Mouse (Mus musculus) liver, embryonic 14.5 days (tissue): ENCODE results near the gene Clec2d. TPM values are rescaled to one million over a fixed set of nuclear protein-coding genes. Genes with fewer than 3 reads are reported as not detected.

Experiments
- ATAC-seq: fragments of 200-750 bp; cut with Nextera tagmentation; 2 replicates; pipeline ENCODE4 v1.8.0; 2017; ENCODE audit warnings: moderate number of reproducible peaks, mild to moderate bottlenecking, moderate library complexity; ENCODE audit not compliant: insufficient read depth
- DNase-seq, 3 experiments: peaks; one replicate each; pipeline ENCODE4 v3.0.0-alpha.2; 2012 to 2013; ENCODE audit warnings: low read depth in 3 of 3, low spot score in 3 of 3
- H3K27ac ChIP-seq: fragments of 300-500 bp; sonication (generic); 2 replicates; pipeline ENCODE4 v1.5.1; 2014; ENCODE audit warnings: moderate library complexity, mild to moderate bottlenecking, control low read depth, inconsistent platforms
- H3K27me3 ChIP-seq: fragments of 300-500 bp; sonication (generic); 2 replicates; pipeline ENCODE4 v1.6.1; 2014; ENCODE audit warnings: mild to moderate bottlenecking, low read length, moderate library complexity; ENCODE audit not compliant: control insufficient read depth, insufficient read depth
- H3K36me3 ChIP-seq: fragments of 300-500 bp; sonication (generic); replicated peaks from 2 replicates; pipeline ENCODE4 v1.6.1; 2014; ENCODE audit warnings: low read depth; ENCODE audit not compliant: control insufficient read depth, insufficient read depth
- H3K4me1 ChIP-seq, 2 experiments: fragments of 200-500 bp in 1 of 2; fragments of 300-500 bp in 1 of 2; sonication (generic) in 1 of 2; replicated peaks; 2 replicates each; pipeline ENCODE4 v1.6.1; 2012 to 2014; ENCODE audit warnings: antibody characterized with exemption in 1 of 2, inconsistent platforms in 1 of 2, low read length in 1 of 2; ENCODE audit not compliant: control insufficient read depth in 2 of 2, insufficient read depth in 2 of 2
- H3K4me2 ChIP-seq: fragments of 300-500 bp; sonication (generic); 2 replicates; pipeline ENCODE4 v1.6.1; 2014; ENCODE audit warnings: low read depth, mild to moderate bottlenecking, control low read depth, moderate library complexity
- H3K4me3 ChIP-seq, 2 experiments: fragments of 200-500 bp in 1 of 2; fragments of 300-500 bp in 1 of 2; sonication (generic) in 1 of 2; 2 replicates each; pipeline ENCODE4 v1.5.1; 2012 to 2014; ENCODE audit warnings: low read depth in 2 of 2, low read length in 2 of 2, mild to moderate bottlenecking in 2 of 2, control low read depth in 1 of 2, inconsistent platforms in 1 of 2, moderate library complexity in 1 of 2; ENCODE audit not compliant: insufficient read depth in 1 of 2
- H3K9ac ChIP-seq: fragments of 300-500 bp; sonication (generic); replicated peaks from 2 replicates; pipeline ENCODE4 v1.6.1; 2014; ENCODE audit warnings: mild to moderate bottlenecking, control low read depth, moderate library complexity
- H3K9me3 ChIP-seq: fragments of 300-500 bp; sonication (generic); 2 replicates; pipeline ENCODE4 v1.6.1; 2016; ENCODE audit warnings: low read length, mixed read lengths; ENCODE audit not compliant: control insufficient read depth
- CTCF ChIP-seq: IDR thresholded peaks from 2 replicates; pipeline ENCODE4 v1.5.1; 2016; ENCODE audit warnings: antibody characterized with exemption, low read depth, control low read depth
- EP300 ChIP-seq: IDR thresholded peaks from 2 replicates; pipeline ENCODE4 v1.6.1; 2016; ENCODE audit warnings: antibody characterized with exemption, low read depth
- WGBS: fragments of 180-500 bp; shearing (Covaris S2); extraction: QIAGEN DNeasy Blood & Tissue Kit; methylation state at CpG from one replicate; pipeline ENCODE4 v1.1.7; 2014; ENCODE audit not compliant: insufficient replicate concordance; 5-methylcytosine and 5-hydroxymethylcytosine counted together
- polyA plus RNA-seq, 2 experiments: library from polyadenylated mRNA; depleted of rRNA in 1 of 2; stranded (reverse) in 1 of 2; unstranded in 1 of 2; fragments of >200 nt; fragmentation: Nextera tagmentation in 1 of 2; extraction: Ambion mirVana in 1 of 2; gene quantifications; 2 replicates each; pipeline versions ENCODE4 v1.2.1 to v1.2.3; 2012 to 2014

The Clec2d gene
- polyA plus RNA-seq, 2 experiments, result 0.22 to 6.6 TPM

DNA sequence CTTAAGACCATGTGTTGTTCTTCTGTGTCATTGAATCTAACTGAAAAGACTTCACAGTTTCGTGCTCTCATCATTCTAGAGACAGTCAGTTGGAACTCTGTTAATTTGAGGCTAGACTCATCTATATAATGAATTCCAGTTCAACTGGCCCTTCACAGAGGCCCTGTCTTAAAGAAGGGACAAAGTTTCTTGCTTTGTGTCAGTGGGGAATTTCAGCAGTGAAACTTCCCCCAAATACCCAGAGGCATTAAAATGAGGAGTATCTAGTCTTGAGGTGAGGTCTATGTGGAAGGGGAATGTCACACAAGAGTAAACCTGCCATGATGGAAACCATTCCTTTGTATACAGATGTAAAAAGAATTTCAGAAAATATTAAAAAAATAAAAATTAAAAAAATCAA is 21.9 kb downstream of the Clec2d start:
- Histone ChIP-seq H3K27me3 (no peaks in the 10 kb centered on the region), H3K4me1 (peaks cover 0 to 3% of the 10 kb centered on the region in 2 experiments; a peak in 1 of 4 replicates), H3K4me2 (no peak overlapping the region), H3K9me3 (no peaks in the 10 kb centered on the region), H3K27ac (no peak overlapping the region), H3K36me3 (no peaks in the 10 kb centered on the region), H3K4me3 (no peak overlapping the region), H3K9ac (no peak overlapping the region)
- DNase-seq (no peak), ATAC-seq (no peak)
- WGBS, result 81% methylated on average over 1 of the region's 1 CpGs
- no peak for TF ChIP-seq EP300

DNA sequence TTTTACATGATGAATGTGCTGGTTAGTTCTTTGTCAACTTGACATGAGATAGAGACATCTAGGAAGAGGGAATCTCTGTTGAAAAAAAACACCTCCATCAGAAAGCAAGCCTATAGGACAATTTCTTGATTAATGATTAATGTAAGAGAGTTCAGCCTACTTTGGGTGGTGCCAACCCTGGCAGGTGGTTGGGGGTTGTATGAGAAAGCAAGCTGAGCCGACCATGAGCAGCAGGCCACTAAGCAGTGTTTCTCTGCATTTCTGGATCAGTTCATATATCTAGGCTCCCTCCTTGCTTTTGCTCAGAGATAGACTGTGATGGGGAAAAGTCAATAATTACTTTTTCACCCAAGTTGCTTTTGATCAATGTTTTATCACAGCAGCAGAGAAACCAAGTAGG is 23.9 kb downstream of the Clec2d start:
- Histone ChIP-seq H3K9ac (no peak overlapping the region), H3K27me3 (no peaks in the 10 kb centered on the region), H3K4me3 (no peak overlapping the region), H3K27ac (no peak overlapping the region), H3K4me2 (no peak overlapping the region), H3K36me3 (no peaks in the 10 kb centered on the region), H3K9me3 (no peaks in the 10 kb centered on the region), H3K4me1 (peaks cover 0 to 3% of the 10 kb centered on the region in 2 experiments; a peak in 1 of 4 replicates)
- DNase-seq (no peak), ATAC-seq (no peak)
- TF ChIP-seq EP300, result no peak
- no peak for TF ChIP-seq CTCF
- 56% methylated on average over 1 of the region's 1 CpGs for WGBS

DNA sequence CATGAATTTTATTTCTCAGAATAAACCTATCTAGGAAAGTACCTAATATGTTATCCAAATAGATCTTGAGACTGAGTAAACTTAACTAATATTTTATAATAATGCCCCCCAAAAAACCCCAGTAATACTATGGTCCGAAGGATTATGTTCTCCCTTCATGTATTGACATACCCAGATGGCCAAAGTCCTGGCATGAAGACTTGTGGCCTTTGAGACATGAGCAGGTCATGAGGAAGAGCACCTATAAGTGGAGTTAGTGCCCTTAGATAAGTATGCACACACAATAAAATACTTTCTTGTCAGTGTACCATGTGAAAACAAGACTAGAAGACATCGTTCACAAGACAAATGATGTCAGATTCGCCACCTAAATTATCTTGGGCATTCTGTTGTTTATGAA is 24.4 kb downstream of the Clec2d start:
- no peaks in the 10 kb centered on the region for H3K9me3 ChIP-seq

DNA sequence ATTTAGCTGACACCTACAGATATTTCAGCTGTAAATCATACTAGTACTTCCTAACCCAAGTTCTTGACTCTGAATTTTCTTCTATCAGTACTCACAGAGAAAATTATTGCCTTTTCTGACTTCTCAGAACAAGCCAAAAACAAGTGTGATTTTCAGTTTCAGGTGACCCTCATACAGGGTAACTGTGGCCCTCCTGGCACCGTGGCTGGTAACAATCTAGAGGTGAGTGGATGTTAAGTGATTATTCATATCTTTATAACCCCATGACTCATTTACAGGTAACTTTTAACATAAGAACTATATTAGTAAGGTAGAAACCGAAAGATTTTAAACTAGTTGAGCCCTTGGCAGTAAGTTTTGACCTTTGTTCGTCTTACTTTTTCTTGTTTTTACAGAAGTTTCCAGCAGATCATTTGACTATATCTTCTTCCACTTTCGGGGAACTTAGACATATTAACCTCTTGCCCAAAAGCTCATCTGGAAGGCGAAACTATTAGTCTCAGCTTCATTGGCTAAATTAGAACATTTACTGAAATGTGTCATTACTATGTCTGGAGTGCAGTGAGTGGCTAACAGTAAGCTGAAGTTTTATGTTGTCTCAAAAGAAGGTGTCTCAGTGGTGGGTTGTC is 28.6 kb downstream of the Clec2d start:
- peaks cover 0 to 2% of the 10 kb centered on the region in 2 experiments; a peak in 2 of 4 replicates for H3K4me1 ChIP-seq
- no peak overlapping the region for H3K9ac ChIP-seq
- DNase-seq (no peak), ATAC-seq (no peak)
- no peak overlapping the region for H3K4me3 ChIP-seq
- no peaks in the 10 kb centered on the region for H3K27me3 ChIP-seq
- H3K9me3 ChIP-seq, result no peaks in the 10 kb centered on the region
- no peaks in the 10 kb centered on the region for H3K36me3 ChIP-seq
- 67% methylated on average over 5 of the region's 5 CpGs for WGBS
- H3K27ac ChIP-seq, result no peak overlapping the region
- no peak for TF ChIP-seq EP300
- no peak for TF ChIP-seq CTCF
- no peak overlapping the region for H3K4me2 ChIP-seq

More for the DNA sequence above, 24.4 kb downstream of the Clec2d start:
- no peak overlapping the region for H3K4me3 ChIP-seq
- no peak overlapping the region for H3K9ac ChIP-seq
- H3K4me1 ChIP-seq, result peaks cover 0 to 3% of the 10 kb centered on the region in 2 experiments; a peak in 1 of 4 replicates
- H3K4me2 ChIP-seq, result no peak overlapping the region
- H3K27ac ChIP-seq, result no peak overlapping the region
- DNase-seq (no peak), ATAC-seq (no peak)
- TF ChIP-seq EP300 (no peak), CTCF (no peak)
- H3K36me3 ChIP-seq, result no peaks in the 10 kb centered on the region
- 69% methylated on average over 3 of the region's 3 CpGs for WGBS
- no peaks in the 10 kb centered on the region for H3K27me3 ChIP-seq

DNA sequence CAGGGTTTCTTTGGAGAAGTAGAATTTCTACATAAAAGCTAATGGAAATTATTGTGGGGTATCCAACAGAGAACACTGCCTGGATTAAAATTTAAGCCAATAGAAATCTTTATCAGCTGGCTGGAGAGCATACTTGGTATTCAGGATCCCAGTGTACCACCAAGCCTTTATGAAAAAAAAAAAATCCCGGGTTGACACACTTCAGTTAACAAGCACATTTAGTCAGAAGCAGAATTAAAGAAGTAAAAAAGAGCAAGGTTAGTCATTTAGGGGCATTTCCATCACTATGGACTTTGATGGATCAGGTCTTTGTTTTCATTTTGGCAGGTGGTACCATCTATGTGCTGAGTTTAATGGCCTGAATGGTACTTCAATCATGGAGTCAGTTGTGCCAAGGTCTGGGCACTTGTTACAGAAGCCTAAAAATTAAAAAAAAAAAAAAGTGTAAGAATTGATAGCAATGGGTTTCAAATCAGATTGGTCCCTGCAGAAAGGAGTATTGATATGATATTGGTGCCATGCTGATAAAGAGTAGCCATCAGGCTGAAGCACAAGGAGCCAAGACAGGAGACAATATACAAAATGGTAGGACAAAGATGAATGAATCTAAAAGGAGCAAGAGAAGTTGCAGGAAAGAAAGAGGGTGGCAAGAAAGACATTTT is 29.5 kb downstream of the Clec2d start:
- no peaks in the 10 kb centered on the region for H3K9me3 ChIP-seq
- H3K9ac ChIP-seq, result no peak overlapping the region
- TF ChIP-seq EP300, result no peak
- no peak for TF ChIP-seq CTCF
- peaks cover 0 to 2% of the 10 kb centered on the region in 2 experiments; a peak in 2 of 4 replicates for H3K4me1 ChIP-seq
- H3K36me3 ChIP-seq, result no peaks in the 10 kb centered on the region
- H3K4me2 ChIP-seq, result no peak overlapping the region
- DNase-seq (no peak), ATAC-seq (no peak)
- H3K27me3 ChIP-seq, result no peaks in the 10 kb centered on the region
- WGBS, result 49% methylated on average over 1 of the region's 1 CpGs
- no peak overlapping the region for H3K4me3 ChIP-seq
- no peak overlapping the region for H3K27ac ChIP-seq
